Mouse (Mus musculus): ENCODE results near the gene Cd2. TPM values are rescaled to one million over a fixed set of nuclear protein-coding genes. Genes with fewer than 3 reads are reported as not detected.

Gene Cd2
- 0.42 TPM in 1 of 2 replicates, not detected in the other for polyA plus RNA-seq (2014; fragmentation: Nextera tagmentation; extraction: Ambion mirVana)

- 15% methylated on average over 4 of the region's 4 CpGs for WGBS
- no peak for ATAC-seq (ENCODE audit: insufficient read depth)
Observed at GRCm38 (mm10) chr3:101287911-101288311, at the start of gene Cd2. Gene Cd2 (minus strand): TSS chr3:101287939.

GRCm38 (mm10) chr3:101328617-101329016, 40.9 kb upstream of the Cd2 start:
- no peak overlapping the region for H3K4me3 ChIP-seq (ENCODE audit: low read depth, low read length)
- H3K27ac ChIP-seq (ENCODE audit: low read depth): no peak overlapping the region
- H3K4me2 ChIP-seq: no peak overlapping the region
- TF ChIP-seq CTCF (IDR thresholded peaks at IDR 0.05; ENCODE audit: low read depth): no peak
- no peaks in the 10 kb centered on the region for H3K36me3 ChIP-seq (ENCODE audit: insufficient read depth)
- DNase-seq (no peak), ATAC-seq (ENCODE audit: insufficient read depth) (no peak)
- H3K9me3 ChIP-seq (ENCODE audit: low read depth, low read length): no peaks in the 10 kb centered on the region
- no peaks in the 10 kb centered on the region for H3K4me1 ChIP-seq (ENCODE audit: insufficient read depth)
- no peaks in the 10 kb centered on the region for H3K27me3 ChIP-seq (ENCODE audit: insufficient read depth, low read length)
- no peak overlapping the region for H3K9ac ChIP-seq
- 72% methylated on average over 7 of the region's 7 CpGs for WGBS

More at GRCm38 (mm10) chr3:101287911-101288311, at the start of gene Cd2:
- Histone ChIP-seq H3K4me1 (ENCODE audit: insufficient read depth) (no peaks in the 10 kb centered on the region), H3K4me3 (ENCODE audit: low read depth, low read length) (no peak within 1 kb of the TSS), H3K9me3 (ENCODE audit: low read depth, low read length) (no peaks in the 10 kb centered on the region), H3K27me3 (ENCODE audit: insufficient read depth, low read length) (no peaks in the 10 kb centered on the region), H3K9ac (no peak within 1 kb of the TSS), H3K36me3 (ENCODE audit: insufficient read depth) (no peaks in the 10 kb centered on the region), H3K27ac (ENCODE audit: low read depth) (no peak within 1 kb of the TSS), H3K4me2 (no peak within 1 kb of the TSS)
- no peak for TF ChIP-seq CTCF (IDR thresholded peaks at IDR 0.05; ENCODE audit: low read depth)
- DNase-seq: no peak

- Histone ChIP-seq H3K4me2 (no peak overlapping the region), H3K36me3 (ENCODE audit: insufficient read depth) (no peaks in the 10 kb centered on the region), H3K27ac (ENCODE audit: low read depth) (no peak overlapping the region), H3K27me3 (ENCODE audit: insufficient read depth, low read length) (no peaks in the 10 kb centered on the region), H3K9me3 (ENCODE audit: low read depth, low read length) (no peaks in the 10 kb centered on the region), H3K9ac (no peak overlapping the region), H3K4me3 (ENCODE audit: low read depth, low read length) (no peak overlapping the region), H3K4me1 (ENCODE audit: insufficient read depth) (no peaks in the 10 kb centered on the region)
- TF ChIP-seq CTCF (IDR thresholded peaks at IDR 0.05; ENCODE audit: low read depth): no peak
- ATAC-seq (ENCODE audit: insufficient read depth): no peak
- no peak for DNase-seq
- WGBS: 81% methylated on average over 2 of the region's 2 CpGs
Observed at GRCm38 (mm10) chr3:101327248-101327647, 39.5 kb upstream of the Cd2 start.

GRCm38 (mm10) chr3:101322437-101322836, 34.7 kb upstream of the Cd2 start:
- H3K4me1 ChIP-seq (ENCODE audit: insufficient read depth): peaks cover 3% of the 10 kb centered on the region; the same call in 1 of the 2 replicates
- no peak overlapping the region for H3K27ac ChIP-seq (ENCODE audit: low read depth)
- no peak for DNase-seq
- no peak for ATAC-seq (ENCODE audit: insufficient read depth)
- no peak overlapping the region for H3K9ac ChIP-seq
- H3K4me3 ChIP-seq (ENCODE audit: low read depth, low read length): no peak overlapping the region
- H3K27me3 ChIP-seq (ENCODE audit: insufficient read depth, low read length): no peaks in the 10 kb centered on the region
- WGBS: 68% methylated on average over 10 of the region's 10 CpGs
- no peaks in the 10 kb centered on the region for H3K36me3 ChIP-seq (ENCODE audit: insufficient read depth)
- H3K9me3 ChIP-seq (ENCODE audit: low read depth, low read length): no peaks in the 10 kb centered on the region
- H3K4me2 ChIP-seq: no peak overlapping the region
- TF ChIP-seq CTCF (IDR thresholded peaks at IDR 0.05; ENCODE audit: low read depth): no peak

- Histone ChIP-seq H3K4me3 (ENCODE audit: low read depth, low read length) (no peak overlapping the region), H3K9ac (no peak overlapping the region), H3K4me2 (no peak overlapping the region), H3K27ac (ENCODE audit: low read depth) (no peak overlapping the region), H3K4me1 (ENCODE audit: insufficient read depth) (peaks cover 3% of the 10 kb centered on the region; the same call in 1 of the 2 replicates), H3K9me3 (ENCODE audit: low read depth, low read length) (no peaks in the 10 kb centered on the region), H3K36me3 (ENCODE audit: insufficient read depth) (no peaks in the 10 kb centered on the region), H3K27me3 (ENCODE audit: insufficient read depth, low read length) (no peaks in the 10 kb centered on the region)
- DNase-seq (peak; percentile 26), ATAC-seq (ENCODE audit: insufficient read depth) (no peak)
- 25% methylated on average over 7 of the region's 7 CpGs for WGBS
- no peak for TF ChIP-seq CTCF (IDR thresholded peaks at IDR 0.05; ENCODE audit: low read depth)
Observed at GRCm38 (mm10) chr3:101320874-101321273, 33.1 kb upstream of the Cd2 start.

GRCm38 (mm10) chr3:101318516-101319170, 30.9 kb upstream of the Cd2 start:
- Histone ChIP-seq H3K4me1 (ENCODE audit: insufficient read depth) (peaks cover 3% of the 10 kb centered on the region; the same call in 1 of the 2 replicates), H3K27ac (ENCODE audit: low read depth) (no peak overlapping the region), H3K4me3 (ENCODE audit: low read depth, low read length) (no peak overlapping the region), H3K4me2 (no peak overlapping the region), H3K36me3 (ENCODE audit: insufficient read depth) (no peaks in the 10 kb centered on the region), H3K9ac (no peak overlapping the region), H3K9me3 (ENCODE audit: low read depth, low read length) (no peaks in the 10 kb centered on the region), H3K27me3 (ENCODE audit: insufficient read depth, low read length) (no peaks in the 10 kb centered on the region)
- ATAC-seq (ENCODE audit: insufficient read depth): no peak
- WGBS: 89% methylated on average over 6 of the region's 6 CpGs
- no peak for TF ChIP-seq CTCF (IDR thresholded peaks at IDR 0.05; ENCODE audit: low read depth)
- DNase-seq: no peak

- Histone ChIP-seq H3K27me3 (ENCODE audit: insufficient read depth, low read length) (no peaks in the 10 kb centered on the region), H3K9me3 (ENCODE audit: low read depth, low read length) (no peaks in the 10 kb centered on the region), H3K4me3 (ENCODE audit: low read depth, low read length) (no peak overlapping the region), H3K9ac (no peak overlapping the region), H3K36me3 (ENCODE audit: insufficient read depth) (no peaks in the 10 kb centered on the region), H3K4me1 (ENCODE audit: insufficient read depth) (peaks cover 3% of the 10 kb centered on the region; the same call in 1 of the 2 replicates), H3K27ac (ENCODE audit: low read depth) (no peak overlapping the region), H3K4me2 (no peak overlapping the region)
- peak; percentile 58 for DNase-seq
- ATAC-seq (ENCODE audit: insufficient read depth): no peak
- TF ChIP-seq CTCF (IDR thresholded peaks at IDR 0.05; ENCODE audit: low read depth): peak; percentile 67
- WGBS: 68% methylated on average over 6 of the region's 6 CpGs
Observed at GRCm38 (mm10) chr3:101318115-101318514, 30.4 kb upstream of the Cd2 start.
